Mouse (Mus musculus) splenic B cell, adult 2 months (primary cell): ENCODE results near the gene Pole2.
"Not testable (repeated sequence)": the region's sequence is repeated elsewhere in the genome, so short reads cannot be mapped to it uniquely, and the experiment has no call there.

Experiments used
- DNase-seq: peaks from one replicate; pipeline ENCODE4 v3.0.0-alpha.2; 2011; ENCODE audit warnings: low read depth, low spot score
- H3K27me3 ChIP-seq: 2 replicates; pipeline ENCODE4 v1.6.1; 2012; ENCODE audit warnings: mild to moderate bottlenecking, low read length, moderate library complexity, mixed read lengths; ENCODE audit not compliant: control insufficient read depth, poor library complexity, insufficient read depth, severe bottlenecking
- H3K36me3 ChIP-seq: 2 replicates; pipeline ENCODE4 v1.6.1; 2012; ENCODE audit warnings: mild to moderate bottlenecking, low read length, moderate library complexity, mixed read lengths; ENCODE audit not compliant: control insufficient read depth, poor library complexity, insufficient read depth, severe bottlenecking

Gene Pole2

GRCm38 (mm10) chr12:69175975-69176374 is 52.0 kb downstream of the Pole2 start:
- DNase-seq = no peak
- no peaks in the 10 kb centered on the region for H3K27me3 ChIP-seq
- H3K36me3 ChIP-seq = no peaks in the 10 kb centered on the region

DNA sequence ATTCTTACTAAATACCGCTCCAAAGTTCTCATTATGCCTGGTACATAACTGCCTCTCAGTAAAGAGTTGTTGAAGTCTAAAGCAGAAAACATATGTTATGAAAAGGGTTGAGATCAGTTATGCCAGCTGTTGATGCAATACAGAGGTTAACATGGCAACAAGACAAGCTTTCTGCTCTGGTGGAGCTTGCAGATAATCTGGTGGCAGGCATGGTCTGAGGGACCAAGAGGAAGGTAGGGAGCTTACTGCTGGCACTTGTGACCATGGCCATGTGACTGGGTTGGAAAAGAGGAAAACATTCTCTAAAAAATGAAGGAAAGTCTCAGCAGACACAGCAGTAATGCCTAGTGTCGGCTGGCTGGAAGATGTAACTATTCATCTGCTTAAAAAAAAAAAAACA is 56.7 kb downstream of the Pole2 start:
- Histone ChIP-seq H3K36me3 (no peaks in the 10 kb centered on the region), H3K27me3 (no peaks in the 10 kb centered on the region)
- no peak for DNase-seq

DNA sequence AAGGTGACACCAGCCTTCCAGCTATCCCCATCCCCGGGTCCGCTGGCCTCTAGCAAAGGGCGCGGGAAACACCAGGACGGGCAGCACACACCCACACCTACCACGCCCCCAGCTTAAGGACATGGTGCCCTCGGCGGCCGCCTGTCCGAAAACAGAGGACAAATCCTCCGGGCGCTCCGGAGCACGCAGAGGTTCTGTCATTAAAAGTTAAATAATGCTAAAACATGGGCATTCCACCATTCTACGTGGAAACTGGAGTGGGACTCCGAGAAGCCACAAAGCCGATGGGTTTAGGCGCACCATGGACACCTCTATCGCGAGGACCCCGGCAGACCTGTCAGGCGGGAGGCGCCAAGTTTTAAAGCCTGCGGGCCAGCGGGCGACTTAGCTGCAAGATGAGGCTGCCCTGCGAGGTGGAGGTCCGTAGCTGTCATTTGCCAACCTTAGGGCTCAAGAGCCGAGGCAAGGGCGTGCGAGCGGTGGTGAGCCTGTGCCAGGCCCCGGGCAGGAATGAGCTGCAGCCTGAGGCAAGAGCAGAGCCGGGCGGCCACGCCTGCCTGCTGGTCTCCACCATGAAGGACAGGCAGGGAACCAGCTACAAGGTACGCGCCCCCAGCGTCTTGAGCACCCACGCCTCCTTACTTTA is 59.4 kb downstream of the Pole2 start, which contains the start of gene Lrr1:
Lrr1 (plus strand) TSS at position 354 of the 646 bp plus-strand sequence.
- H3K27me3 ChIP-seq = no peaks in the 10 kb centered on the region
- H3K36me3 ChIP-seq = no peaks in the 10 kb centered on the region
- DNase-seq = peak; percentile 90

GRCm38 (mm10) chr12:69167656-69168460 is 60.1 kb downstream of the Pole2 start:
- Histone ChIP-seq H3K36me3 (no peaks in the 10 kb centered on the region), H3K27me3 (no peaks in the 10 kb centered on the region)
- peak; percentile 39 for DNase-seq

- not testable (repeated sequence) for H3K27me3 ChIP-seq, H3K36me3 ChIP-seq, DNase-seq
Measured at GRCm38 (mm10) chr12:69166861-69167581, 61.0 kb downstream of the Pole2 start.

- no peak for DNase-seq
- Histone ChIP-seq H3K36me3 (no peaks in the 10 kb centered on the region), H3K27me3 (no peaks in the 10 kb centered on the region)
Measured at GRCm38 (mm10) chr12:69164904-69165303, 63.1 kb downstream of the Pole2 start.

GRCm38 (mm10) chr12:69163586-69163985 is 64.4 kb downstream of the Pole2 start:
- DNase-seq, H3K27me3 ChIP-seq, H3K36me3 ChIP-seq: not testable (repeated sequence)

DNA sequence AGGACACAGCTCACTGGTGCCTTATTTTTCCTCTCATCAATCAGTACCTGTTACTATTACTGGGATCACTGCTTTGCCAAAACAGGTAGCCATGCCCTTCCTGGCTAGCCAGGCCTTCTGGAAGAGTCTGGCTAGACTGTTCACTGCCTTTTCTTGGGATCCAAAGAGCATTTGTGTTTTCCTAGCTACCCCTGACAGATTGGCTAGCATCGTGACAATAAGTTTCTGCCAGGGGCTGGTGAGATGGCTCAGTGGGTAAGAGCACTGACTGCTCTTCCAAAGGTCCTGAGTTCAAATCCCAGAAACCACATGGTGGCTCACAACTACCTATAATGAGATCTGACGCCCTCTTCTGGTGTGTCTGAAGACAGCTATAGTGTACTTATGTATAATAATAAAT is 67.3 kb downstream of the Pole2 start:
- not testable (repeated sequence) for H3K27me3 ChIP-seq, DNase-seq, H3K36me3 ChIP-seq

GRCm38 (mm10) chr12:69159578-69159940 is 68.4 kb downstream of the Pole2 start:
- peak; percentile 89 for DNase-seq
- peaks cover 2% of the 10 kb centered on the region; the same call in 1 of the 2 replicates for H3K36me3 ChIP-seq
- H3K27me3 ChIP-seq = no peaks in the 10 kb centered on the region

DNA sequence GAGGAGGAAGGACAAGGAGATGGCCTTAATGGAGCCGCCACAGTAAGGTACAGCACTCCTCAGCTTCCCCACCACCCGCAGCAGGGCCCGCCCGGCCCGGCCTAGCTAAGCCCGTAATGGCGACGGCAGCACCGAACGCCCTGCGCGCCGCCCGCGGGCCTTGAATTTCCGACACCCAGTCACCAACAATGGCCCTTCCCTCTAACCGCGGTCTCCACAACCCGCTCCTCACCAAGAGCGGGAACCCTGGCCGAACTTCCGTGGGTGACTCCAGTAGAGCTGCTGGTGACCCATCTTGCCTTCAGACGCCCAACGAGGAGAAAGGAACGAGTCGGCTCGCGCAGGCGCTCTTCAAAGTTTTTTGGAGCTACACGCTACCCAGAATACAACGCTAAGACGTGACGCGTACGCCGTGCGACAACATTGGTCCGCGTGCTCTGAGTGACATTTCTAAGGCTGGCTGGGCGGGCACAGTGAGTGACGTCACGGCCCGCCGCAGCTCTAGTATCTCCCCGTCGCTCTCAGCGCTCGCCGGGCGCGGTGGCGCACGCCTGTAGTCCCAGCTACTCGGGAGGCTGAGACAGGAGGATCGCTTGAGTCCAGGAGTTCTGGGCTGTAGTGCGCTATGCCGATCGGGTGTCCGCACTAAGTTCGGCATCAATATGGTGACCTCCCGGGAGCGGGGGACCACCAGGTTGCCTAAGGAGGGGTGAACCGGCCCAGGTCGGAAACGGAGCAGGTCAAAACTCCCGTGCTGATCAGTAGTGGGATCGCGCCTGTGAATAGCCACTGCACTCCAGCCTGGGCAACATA is 69.0 kb downstream of the Pole2 start, which contains the start of gene Rps29:
Rps29 (minus strand) TSS at position 422 of the 813 bp plus-strand sequence.
- peak; percentile 100 for DNase-seq
- H3K27me3 ChIP-seq = not testable (repeated sequence)

GRCm38 (mm10) chr12:69158366-69158764 is 69.6 kb downstream of the Pole2 start:
- H3K36me3 ChIP-seq = peaks cover 2% of the 10 kb centered on the region; the same call in 1 of the 2 replicates
- no peak for DNase-seq

More for the DNA sequence above, 69.0 kb downstream of the Pole2 start, which contains the start of gene Rps29:
- not testable (repeated sequence) for H3K36me3 ChIP-seq

DNA sequence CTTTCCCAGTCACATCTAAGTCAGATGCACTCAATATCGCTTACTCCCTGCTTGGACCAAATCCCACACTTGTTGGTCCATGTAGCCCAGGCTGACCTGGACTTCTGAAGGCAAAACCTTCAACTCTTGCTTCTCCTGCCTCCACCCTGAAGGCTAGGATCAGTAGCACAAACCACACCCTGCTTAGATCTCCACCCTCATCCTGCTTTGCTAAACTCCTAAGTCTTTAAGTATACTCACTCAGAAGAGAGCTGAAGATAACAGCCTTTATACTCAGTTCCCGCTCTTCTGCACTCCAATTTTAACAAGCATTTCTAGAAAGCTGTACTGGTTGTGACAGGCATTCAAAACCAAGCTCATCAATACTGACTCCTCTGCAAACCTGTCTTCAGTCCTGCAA is 70.9 kb downstream of the Pole2 start:
- no peaks in the 10 kb centered on the region for H3K27me3 ChIP-seq
- DNase-seq = no peak
- peaks cover 2% of the 10 kb centered on the region; the same call in 1 of the 2 replicates for H3K36me3 ChIP-seq

More at GRCm38 (mm10) chr12:69158366-69158764, 69.6 kb downstream of the Pole2 start:
- H3K27me3 ChIP-seq = no peaks in the 10 kb centered on the region

GRCm38 (mm10) chr12:69156436-69156835 is 71.6 kb downstream of the Pole2 start:
- Histone ChIP-seq H3K27me3 (no peaks in the 10 kb centered on the region), H3K36me3 (peaks cover 2% of the 10 kb centered on the region; the same call in 1 of the 2 replicates)
- no peak for DNase-seq

GRCm38 (mm10) chr12:69155923-69156322 is 72.1 kb downstream of the Pole2 start:
- no peak for DNase-seq
- Histone ChIP-seq H3K27me3 (no peaks in the 10 kb centered on the region), H3K36me3 (peaks cover 2% of the 10 kb centered on the region; the same call in 1 of the 2 replicates)
